Mouse (Mus musculus): Measurements from ENCODE around the gene Mrvi1. TPM values are rescaled to one million over a fixed set of nuclear protein-coding genes. Genes with fewer than 3 reads are reported as not detected.
"Not testable (repeated sequence)": the region's sequence is repeated elsewhere in the genome, so short reads cannot be mapped to it uniquely, and the experiment has no call there.

Mrvi1 gene
- polyA plus RNA-seq, 1 experiment from 2014 or later: 9.1 TPM

DNA sequence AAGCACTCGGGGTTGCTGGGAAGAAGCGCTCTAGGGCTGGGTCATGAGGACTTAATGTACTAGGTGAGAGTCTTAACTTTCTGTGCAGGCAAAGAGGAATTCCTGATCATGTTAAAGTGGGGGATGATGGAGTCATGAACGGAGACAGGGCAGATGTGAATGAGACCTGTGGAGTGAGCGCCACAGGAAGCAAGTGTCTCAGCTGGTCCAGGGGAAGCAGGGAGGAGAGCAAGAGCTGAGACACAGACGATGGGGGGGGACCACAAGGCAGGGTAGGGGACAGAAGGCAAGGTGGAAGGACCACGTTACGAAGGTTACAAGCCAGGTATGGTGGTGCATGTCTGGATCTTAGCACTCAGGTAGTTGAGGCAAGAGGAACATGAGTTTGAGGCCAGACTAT is 85.8 kb downstream of the Mrvi1 start:
- Histone ChIP-seq H3K4me1 (0 out of 2 replicates have a peak, but pooled peaks cover 6% of the 10 kb centered on the region), H3K27me3 (no peaks in the 10 kb centered on the region), H3K4me3 (no peak overlapping the region), H3K9ac (no peak overlapping the region), H3K4me2 (no peak overlapping the region), H3K9me3 (no peaks in the 10 kb centered on the region), H3K36me3 (no peaks in the 10 kb centered on the region), H3K27ac (no peak overlapping the region)
- WGBS: 87% methylated on average over 7 of the region's 7 CpGs
- no peak for ATAC-seq (ENCODE audit: borderline replicate concordance, extremely low read depth, low FRiP score, low TSS enrichment)

DNA sequence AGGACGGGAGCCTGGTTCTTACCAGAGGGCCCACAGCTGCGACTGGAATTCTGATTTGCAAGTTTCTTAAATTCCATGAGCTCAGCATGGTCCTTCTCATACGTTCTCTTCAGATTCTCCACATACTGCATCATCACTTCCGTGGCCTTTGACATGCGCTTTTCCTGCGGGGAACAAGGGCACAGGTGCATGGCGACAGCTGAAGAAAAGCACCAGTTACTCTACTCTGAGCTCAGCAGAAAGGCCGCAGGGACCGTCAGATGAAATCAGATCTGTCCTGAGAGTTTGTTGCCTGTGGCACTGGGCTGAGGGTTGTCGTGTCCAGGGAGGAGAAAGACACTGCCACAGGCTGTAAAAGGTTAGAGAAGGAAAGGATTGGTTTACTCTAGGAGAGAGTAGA is 86.5 kb downstream of the Mrvi1 start:
- not testable (repeated sequence) for H3K9ac ChIP-seq; ATAC-seq (ENCODE audit: borderline replicate concordance, extremely low read depth, low FRiP score, low TSS enrichment); H3K36me3 ChIP-seq; H3K4me3 ChIP-seq; H3K4me2 ChIP-seq; H3K9me3 ChIP-seq; H3K27ac ChIP-seq; H3K4me1 ChIP-seq; H3K27me3 ChIP-seq
- WGBS: 78% methylated on average over 10 of the region's 10 CpGs

DNA sequence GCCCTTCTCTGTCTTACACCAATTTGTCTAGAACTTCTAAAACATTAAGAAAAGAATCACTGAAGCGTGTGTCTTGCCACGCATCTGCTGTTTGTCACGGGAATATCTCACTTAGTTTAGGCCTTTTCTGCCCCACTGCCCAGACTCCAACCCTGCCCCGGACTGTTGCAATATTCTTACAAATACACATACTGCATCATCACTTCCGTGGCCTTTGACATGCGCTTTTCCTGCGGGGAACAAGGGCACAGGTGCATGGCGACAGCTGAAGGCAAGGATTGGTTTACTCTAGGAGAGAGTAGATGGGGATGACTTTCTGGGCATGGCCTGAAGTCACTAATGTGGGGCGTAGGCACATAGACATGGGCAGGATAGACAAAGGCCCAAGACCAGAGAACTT is 87.6 kb downstream of the Mrvi1 start:
- H3K4me3 ChIP-seq: no peak overlapping the region
- no peaks in the 10 kb centered on the region for H3K27me3 ChIP-seq
- no peaks in the 10 kb centered on the region for H3K36me3 ChIP-seq
- no peak overlapping the region for H3K4me2 ChIP-seq
- no peak overlapping the region for H3K9ac ChIP-seq
- peak overlapping the region; percentile 64; the same call in 1 of the 2 replicates for H3K27ac ChIP-seq
- WGBS: 77% methylated on average over 9 of the region's 9 CpGs
- 0 out of 2 replicates have a peak, but pooled peaks cover 6% of the 10 kb centered on the region for H3K4me1 ChIP-seq
- H3K9me3 ChIP-seq: no peaks in the 10 kb centered on the region
- no peak for ATAC-seq (ENCODE audit: borderline replicate concordance, extremely low read depth, low FRiP score, low TSS enrichment)

DNA sequence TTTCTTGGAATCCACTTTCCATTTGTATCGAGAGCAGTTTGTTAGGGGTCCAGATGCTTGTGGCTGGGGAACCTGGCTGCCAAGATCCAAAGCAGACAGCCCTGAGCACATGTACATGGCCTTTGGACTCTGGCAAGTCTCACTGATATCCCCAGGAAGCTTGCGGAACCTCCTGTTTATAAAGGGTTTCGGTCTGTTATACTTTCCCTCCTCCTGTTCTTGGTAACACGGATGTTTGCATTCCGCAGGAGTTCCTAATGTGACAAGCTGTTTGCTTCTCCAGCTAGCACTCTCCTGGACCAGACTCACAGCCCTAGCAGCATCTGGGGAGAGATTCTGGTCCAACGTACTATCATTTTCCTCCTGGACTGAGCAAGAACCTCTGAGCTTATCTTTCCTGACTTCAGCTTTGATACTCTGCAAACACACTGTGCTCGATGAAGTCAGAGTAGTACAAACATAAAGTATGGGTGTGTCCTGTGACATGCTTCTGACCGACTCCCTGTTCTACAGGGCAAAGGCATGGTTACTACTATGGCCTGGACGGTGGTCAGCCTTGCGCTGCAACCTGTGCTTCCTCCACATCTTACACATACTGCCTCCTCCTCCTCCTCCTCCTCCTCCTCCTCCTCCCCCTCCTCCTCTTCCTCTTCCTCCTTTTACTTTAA is 88.2 kb downstream of the Mrvi1 start:
- no peak overlapping the region for H3K4me3 ChIP-seq
- peak; percentile 35; the same call in 1 of the 2 replicates for ATAC-seq (ENCODE audit: borderline replicate concordance, extremely low read depth, low FRiP score, low TSS enrichment)
- H3K4me2 ChIP-seq: no peak overlapping the region
- no peaks in the 10 kb centered on the region for H3K27me3 ChIP-seq
- no peaks in the 10 kb centered on the region for H3K36me3 ChIP-seq
- 19% methylated on average over 10 of the region's 10 CpGs for WGBS
- no peaks in the 10 kb centered on the region for H3K9me3 ChIP-seq
- H3K27ac ChIP-seq: peak overlapping the region; percentile 64
- H3K4me1 ChIP-seq: 0 out of 2 replicates have a peak, but pooled peaks cover 6% of the 10 kb centered on the region
- H3K9ac ChIP-seq: no peak overlapping the region

DNA sequence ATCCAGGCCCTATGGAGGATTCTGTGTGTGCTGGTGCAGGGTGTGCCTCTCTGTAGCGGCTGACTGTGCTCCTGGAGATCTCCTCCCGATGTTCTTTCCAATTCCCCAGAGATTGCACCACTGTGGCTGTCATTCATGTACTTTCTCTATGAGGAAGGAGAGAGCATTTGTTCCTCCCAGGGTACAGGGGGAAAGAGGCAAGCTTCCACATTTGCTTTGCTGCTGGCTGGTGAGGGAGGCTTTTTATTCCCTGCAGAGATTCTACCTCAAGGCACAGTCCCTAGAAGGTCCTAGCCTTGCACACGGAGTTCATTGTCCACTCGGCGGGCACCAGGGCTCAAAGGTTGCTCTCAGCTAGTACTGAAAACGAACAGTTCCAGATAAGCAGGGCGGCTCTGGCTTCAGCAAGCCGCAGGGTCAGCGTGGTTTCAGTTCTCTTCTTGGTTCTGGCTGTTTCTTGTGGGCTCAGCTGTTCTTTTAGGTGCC is 90.7 kb downstream of the Mrvi1 start:
- Histone ChIP-seq H3K36me3 (no peaks in the 10 kb centered on the region), H3K27me3 (no peaks in the 10 kb centered on the region), H3K4me2 (no peak overlapping the region), H3K27ac (no peak overlapping the region), H3K9me3 (no peaks in the 10 kb centered on the region), H3K4me3 (no peak overlapping the region), H3K4me1 (0 out of 2 replicates have a peak, but pooled peaks cover 6% of the 10 kb centered on the region), H3K9ac (no peak overlapping the region)
- 64% methylated on average over 9 of the region's 9 CpGs for WGBS
- no peak for ATAC-seq (ENCODE audit: borderline replicate concordance, extremely low read depth, low FRiP score, low TSS enrichment)

DNA sequence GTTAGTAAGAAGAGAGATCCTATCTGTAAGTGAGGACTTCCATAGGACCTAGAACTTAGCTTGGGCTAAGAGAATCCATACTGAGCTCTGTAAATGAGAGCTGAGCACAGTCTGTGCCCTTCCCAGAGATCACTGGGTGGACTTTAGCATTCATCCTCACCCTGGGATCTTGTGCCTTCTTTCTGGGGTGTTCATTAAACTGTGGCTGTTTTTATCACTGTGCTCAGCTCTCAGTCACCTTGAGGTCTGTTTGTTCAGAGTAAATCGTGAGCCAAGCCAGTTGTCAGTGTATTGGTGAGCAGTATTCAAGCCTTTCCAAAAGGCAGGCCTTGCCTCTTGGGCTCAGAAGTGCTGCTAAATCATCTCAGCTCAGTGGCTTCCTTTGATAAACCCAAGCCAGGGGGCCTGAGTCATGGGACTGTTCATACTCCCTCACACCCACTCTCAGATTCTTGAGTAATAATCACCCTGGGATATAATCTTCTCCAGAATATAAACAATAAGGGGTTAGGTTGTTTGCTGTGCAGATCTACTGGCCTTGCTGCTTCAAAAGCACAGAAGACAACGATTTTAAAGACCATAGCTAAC is 100.4 kb downstream of the Mrvi1 start:
- Histone ChIP-seq H3K36me3 (no peaks in the 10 kb centered on the region), H3K27ac (no peak overlapping the region), H3K4me3 (no peak overlapping the region), H3K27me3 (no peaks in the 10 kb centered on the region), H3K9me3 (no peaks in the 10 kb centered on the region), H3K9ac (no peak overlapping the region), H3K4me1 (no peaks in the 10 kb centered on the region), H3K4me2 (no peak overlapping the region)
- 70% methylated on average over 2 of the region's 2 CpGs for WGBS
- ATAC-seq (ENCODE audit: borderline replicate concordance, extremely low read depth, low FRiP score, low TSS enrichment): no peak

DNA sequence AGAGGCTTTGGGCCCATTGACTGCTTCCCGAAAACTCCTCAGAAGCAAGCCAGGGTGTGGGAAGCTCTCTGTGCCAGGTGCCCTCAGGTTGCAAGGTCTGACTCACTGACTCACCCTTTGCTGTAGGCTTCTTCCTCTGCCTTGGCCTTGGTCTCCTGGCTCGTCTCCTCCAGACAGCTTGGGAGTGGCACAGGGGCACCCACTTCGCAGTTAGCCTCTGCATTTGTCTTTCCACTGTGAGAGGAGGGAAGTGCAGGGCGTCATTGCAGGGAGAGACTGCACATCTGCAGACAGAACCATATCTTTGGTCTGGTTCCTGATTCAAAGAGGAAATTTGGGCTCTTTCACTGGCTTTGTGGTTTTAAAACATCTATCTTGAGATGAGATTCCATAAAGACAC is 104.2 kb downstream of the Mrvi1 start:
- no peaks in the 10 kb centered on the region for H3K27me3 ChIP-seq
- H3K27ac ChIP-seq: peak overlapping the region; percentile 78
- no peaks in the 10 kb centered on the region for H3K4me1 ChIP-seq
- H3K4me3 ChIP-seq: no peak overlapping the region
- no peak overlapping the region for H3K4me2 ChIP-seq
- ATAC-seq (ENCODE audit: borderline replicate concordance, extremely low read depth, low FRiP score, low TSS enrichment): no peak
- peaks cover 6% of the 10 kb centered on the region; the same call in 1 of the 2 replicates for H3K36me3 ChIP-seq
- no peaks in the 10 kb centered on the region for H3K9me3 ChIP-seq
- no peak overlapping the region for H3K9ac ChIP-seq
- 82% methylated on average over 4 of the region's 4 CpGs for WGBS

DNA sequence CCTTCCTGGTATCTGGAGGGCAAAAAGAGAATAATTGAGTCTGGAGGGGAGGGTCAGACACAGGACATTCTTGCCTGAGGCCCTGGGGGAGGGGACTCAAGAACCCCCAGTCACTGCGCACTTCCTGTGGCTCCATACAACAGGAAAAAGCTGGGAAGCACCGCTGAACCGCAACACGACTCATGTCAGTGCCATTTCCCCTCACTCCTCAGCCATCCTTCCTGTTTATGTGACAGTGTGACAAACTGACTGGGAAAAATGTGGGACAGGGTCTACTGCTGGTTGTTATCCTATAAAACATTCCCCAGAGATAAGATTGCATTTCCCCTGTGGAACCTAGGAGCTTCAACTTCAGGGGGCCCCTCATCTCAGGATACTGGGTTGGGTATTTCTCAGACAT is 105.3 kb downstream of the Mrvi1 start:
- no peak overlapping the region for H3K4me3 ChIP-seq
- ATAC-seq (ENCODE audit: borderline replicate concordance, extremely low read depth, low FRiP score, low TSS enrichment): peak; percentile 73
- no peak overlapping the region for H3K4me2 ChIP-seq
- H3K27ac ChIP-seq: peak overlapping the region; percentile 78
- no peak overlapping the region for H3K9ac ChIP-seq
- 32% methylated on average over 4 of the region's 4 CpGs for WGBS
- H3K9me3 ChIP-seq: no peaks in the 10 kb centered on the region
- no peaks in the 10 kb centered on the region for H3K4me1 ChIP-seq
- H3K36me3 ChIP-seq: peaks cover 6% of the 10 kb centered on the region; the same call in 1 of the 2 replicates
- H3K27me3 ChIP-seq: no peaks in the 10 kb centered on the region

DNA sequence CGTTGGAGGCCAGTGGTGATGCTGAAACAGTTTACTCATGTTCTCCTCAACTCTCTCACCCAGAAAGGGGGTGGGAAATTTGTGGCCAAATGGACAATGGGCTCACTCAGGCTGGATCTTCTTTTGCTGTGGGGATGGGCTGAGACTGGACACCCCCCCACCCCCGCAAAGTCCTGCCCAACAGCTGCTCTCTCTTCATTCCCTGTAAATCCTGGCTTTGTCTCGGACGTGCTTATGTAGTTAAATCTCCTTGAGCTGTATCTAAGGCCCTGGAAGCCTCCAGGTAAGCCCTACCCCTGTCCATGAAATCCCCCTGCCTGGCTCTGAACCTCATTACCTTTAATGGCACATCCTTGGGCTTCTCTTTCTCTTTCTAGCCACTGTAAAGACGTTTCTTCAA is 113.5 kb downstream of the Mrvi1 start:
- Histone ChIP-seq H3K4me3 (no peak overlapping the region), H3K36me3 (no peaks in the 10 kb centered on the region; the same call in 1 of the 2 replicates), H3K4me1 (peaks cover 10% of the 10 kb centered on the region), H3K9ac (no peak overlapping the region), H3K27ac (no peak overlapping the region), H3K9me3 (no peaks in the 10 kb centered on the region), H3K27me3 (no peaks in the 10 kb centered on the region), H3K4me2 (no peak overlapping the region)
- ATAC-seq (ENCODE audit: borderline replicate concordance, extremely low read depth, low FRiP score, low TSS enrichment): no peak
- WGBS: 75% methylated on average over 5 of the region's 5 CpGs

DNA sequence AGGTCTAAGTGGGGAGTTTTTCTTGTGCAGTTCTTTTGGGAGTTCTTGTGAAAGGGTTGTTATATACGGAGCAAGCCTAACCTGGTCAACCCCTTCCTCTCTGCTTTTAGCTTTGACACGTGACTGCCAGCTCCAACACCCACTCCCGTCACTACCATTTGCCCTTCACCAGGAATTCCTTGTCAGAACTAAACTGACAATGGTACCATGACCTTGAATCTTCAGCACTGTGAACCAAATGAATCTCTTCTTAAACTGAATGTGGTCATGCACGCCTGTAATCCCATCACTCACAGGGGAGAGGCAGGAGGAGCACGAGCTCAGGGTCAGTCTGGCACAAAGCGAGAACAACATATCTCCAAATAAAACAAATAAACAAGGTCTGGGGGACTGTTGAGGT is 115.1 kb downstream of the Mrvi1 start:
- no peak overlapping the region for H3K4me2 ChIP-seq
- no peaks in the 10 kb centered on the region; the same call in 1 of the 2 replicates for H3K36me3 ChIP-seq
- no peaks in the 10 kb centered on the region for H3K9me3 ChIP-seq
- no peak overlapping the region for H3K9ac ChIP-seq
- no peak for ATAC-seq (ENCODE audit: borderline replicate concordance, extremely low read depth, low FRiP score, low TSS enrichment)
- no peak overlapping the region for H3K27ac ChIP-seq
- 82% methylated on average over 6 of the region's 6 CpGs for WGBS
- H3K27me3 ChIP-seq: no peaks in the 10 kb centered on the region
- peaks cover 10% of the 10 kb centered on the region for H3K4me1 ChIP-seq
- no peak overlapping the region for H3K4me3 ChIP-seq

DNA sequence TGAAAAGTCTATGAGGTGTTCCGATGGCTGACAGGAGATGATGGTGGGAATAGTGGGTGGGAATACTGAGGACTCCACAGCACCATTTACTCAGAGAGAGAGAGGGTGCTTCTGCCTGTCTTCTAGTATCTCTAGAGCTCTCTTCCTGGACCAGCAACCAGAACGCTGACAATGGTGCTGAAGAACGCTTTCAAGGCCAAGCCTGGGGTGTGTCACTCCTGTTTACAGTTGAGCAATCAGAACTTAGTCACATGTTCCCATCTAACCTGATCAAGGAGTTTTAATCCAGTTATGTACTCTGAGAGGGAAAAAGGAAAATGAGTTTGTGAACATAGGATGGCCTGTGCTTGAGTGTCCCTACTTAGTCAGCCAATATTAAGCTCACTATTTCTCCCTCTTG is 116.2 kb downstream of the Mrvi1 start:
- Histone ChIP-seq H3K9me3 (no peaks in the 10 kb centered on the region), H3K4me3 (no peak overlapping the region), H3K4me1 (peaks cover 10% of the 10 kb centered on the region), H3K9ac (no peak overlapping the region), H3K36me3 (no peaks in the 10 kb centered on the region; the same call in 1 of the 2 replicates), H3K27me3 (no peaks in the 10 kb centered on the region), H3K4me2 (no peak overlapping the region), H3K27ac (no peak overlapping the region)
- whole genome bisulfite sequencing: 88% methylated on average over 3 of the region's 3 CpGs
- ATAC-seq (ENCODE audit: borderline replicate concordance, extremely low read depth, low FRiP score, low TSS enrichment): no peak

DNA sequence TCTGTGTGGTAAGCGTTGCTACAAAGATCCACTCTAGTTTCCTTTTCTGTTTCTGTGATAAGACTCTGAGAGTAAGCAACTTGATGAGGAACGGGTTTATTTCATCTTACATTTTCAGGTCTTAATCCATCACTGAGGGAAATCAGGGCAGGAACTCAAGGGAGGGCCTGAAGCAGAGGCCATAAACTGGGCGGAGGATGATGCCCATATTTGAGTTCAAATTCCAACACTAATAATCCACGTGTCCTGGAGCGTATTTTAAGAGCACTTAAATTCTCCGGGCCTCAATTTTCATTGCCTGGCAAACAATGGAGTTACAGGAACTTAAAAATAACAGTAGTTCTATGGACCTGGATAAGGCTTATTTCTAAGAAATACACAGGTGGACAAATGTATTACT is 116.7 kb downstream of the Mrvi1 start:
- no peak for ATAC-seq (ENCODE audit: borderline replicate concordance, extremely low read depth, low FRiP score, low TSS enrichment)
- WGBS: 54% methylated on average over 6 of the region's 6 CpGs
- Histone ChIP-seq H3K27ac (no peak overlapping the region), H3K27me3 (no peaks in the 10 kb centered on the region), H3K36me3 (no peaks in the 10 kb centered on the region; the same call in 1 of the 2 replicates), H3K4me2 (no peak overlapping the region), H3K4me1 (peaks cover 10% of the 10 kb centered on the region), H3K9ac (no peak overlapping the region), H3K4me3 (no peak overlapping the region), H3K9me3 (no peaks in the 10 kb centered on the region)
